Mouse (Mus musculus): ENCODE results near the gene Coq4.
"Not testable (repeated sequence)": the region's sequence is repeated elsewhere in the genome, so short reads cannot be mapped to it uniquely, and the experiment has no call there.

Gene Coq4

GRCm38 (mm10) chr2:29787104-29787917 lies at the start of gene Coq4:
Gene Coq4 (plus strand): TSS chr2:29787493.
- in situ Hi-C loops (cut with MboI; ENCODE audit: low sequenced_read_pairs) = no loop called here

GRCm38 (mm10) chr2:29738799-29739198 lies 48.5 kb upstream of the Coq4 start:
- in situ Hi-C loops (cut with MboI; ENCODE audit: low sequenced_read_pairs) = no loop called here

- in situ Hi-C loops (cut with MboI; ENCODE audit: low sequenced_read_pairs) = no loop called here
Measured at GRCm38 (mm10) chr2:29739368-29739767, 47.9 kb upstream of the Coq4 start.

GRCm38 (mm10) chr2:29741207-29741606 lies 46.1 kb upstream of the Coq4 start:
- in situ Hi-C loops (cut with MboI; ENCODE audit: low sequenced_read_pairs) = no loop called here

- in situ Hi-C loops (cut with MboI; ENCODE audit: low sequenced_read_pairs) = no loop called here
Measured at GRCm38 (mm10) chr2:29744256-29744655, 43.0 kb upstream of the Coq4 start.

DNA sequence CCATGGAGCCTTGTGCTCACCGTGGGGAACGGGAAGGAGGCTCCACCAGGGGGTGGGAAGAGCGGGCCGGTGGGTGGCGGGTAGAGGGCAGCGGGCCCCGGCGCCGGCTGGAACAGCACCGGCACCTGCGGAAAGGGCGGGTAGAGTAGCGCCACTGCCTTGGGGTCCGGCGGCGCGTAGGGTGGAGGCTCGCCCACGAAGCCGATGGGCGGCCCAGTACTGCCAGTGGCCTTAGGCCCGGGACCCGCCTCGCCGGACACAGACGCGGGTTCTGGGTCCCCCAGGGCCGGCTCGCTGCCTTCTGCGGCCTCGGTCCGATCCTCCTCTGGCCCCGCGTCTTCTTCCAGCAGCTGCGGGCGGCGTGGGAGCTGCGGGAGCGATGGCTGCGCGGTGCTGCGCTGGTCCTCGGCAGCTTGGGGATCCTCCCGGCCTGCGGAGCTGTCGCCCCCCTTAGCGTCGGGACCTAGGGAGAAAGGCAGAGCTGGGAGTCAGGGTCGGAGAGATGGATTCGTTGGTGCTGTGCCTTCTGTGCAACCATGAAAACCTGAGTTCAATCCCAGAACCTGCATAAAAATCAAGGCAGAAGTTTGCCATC lies 40.0 kb upstream of the Coq4 start:
- in situ Hi-C loops (cut with MboI; ENCODE audit: low sequenced_read_pairs) = no loop called here

- in situ Hi-C loops (cut with MboI; ENCODE audit: low sequenced_read_pairs) = no loop called here
Measured at GRCm38 (mm10) chr2:29747852-29748251, 39.4 kb upstream of the Coq4 start.

- in situ Hi-C loops (cut with MboI; ENCODE audit: low sequenced_read_pairs) = no loop called here
Measured at GRCm38 (mm10) chr2:29748499-29748898, 38.8 kb upstream of the Coq4 start.

DNA sequence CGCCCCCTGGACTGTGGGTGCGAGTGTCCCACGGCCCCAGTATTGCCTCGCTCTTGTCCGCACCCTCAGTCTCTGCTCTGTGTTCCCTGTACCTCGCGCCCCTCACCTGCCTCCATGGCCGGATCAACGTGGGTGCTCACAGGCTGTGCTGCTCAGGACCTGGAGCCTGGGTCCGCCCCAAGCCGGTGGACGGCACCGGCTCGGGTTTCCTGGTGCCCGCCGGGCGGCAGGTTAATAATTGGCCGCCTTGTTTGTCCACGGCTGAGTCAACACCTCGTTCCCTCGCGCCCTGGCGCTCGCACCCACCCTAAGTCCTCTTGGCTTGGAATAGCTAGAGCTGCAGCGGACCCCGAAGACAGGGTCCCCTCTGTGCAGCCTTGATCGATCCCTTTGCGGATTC lies 35.8 kb upstream of the Coq4 start, which contains the start of gene Gm13420:
TSS of gene Gm13420 (minus strand) at position 189 of the 400 bp plus-strand sequence.
- in situ Hi-C loops (cut with MboI; ENCODE audit: low sequenced_read_pairs) = no loop called here

DNA sequence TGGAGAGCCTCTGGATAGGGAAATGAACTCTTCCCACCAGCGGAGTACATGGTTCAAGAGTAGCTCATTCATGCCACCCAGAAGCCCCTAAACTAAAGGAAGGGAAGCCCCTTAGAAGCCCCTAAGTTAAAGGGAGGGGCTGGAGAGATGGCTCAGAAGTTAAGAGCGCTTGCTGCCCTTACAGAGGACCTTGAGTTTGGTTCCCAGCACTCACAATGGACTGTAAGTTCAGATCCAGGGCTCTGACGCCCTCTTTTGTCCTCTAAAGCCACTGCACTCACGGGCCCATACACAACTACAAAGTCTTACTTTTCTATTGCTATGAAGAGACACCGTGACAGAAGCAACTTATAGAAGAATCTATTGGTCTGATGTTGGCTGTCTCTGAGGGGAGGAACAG lies 34.9 kb upstream of the Coq4 start:
- in situ Hi-C loops (cut with MboI; ENCODE audit: low sequenced_read_pairs) = no loop called here

DNA sequence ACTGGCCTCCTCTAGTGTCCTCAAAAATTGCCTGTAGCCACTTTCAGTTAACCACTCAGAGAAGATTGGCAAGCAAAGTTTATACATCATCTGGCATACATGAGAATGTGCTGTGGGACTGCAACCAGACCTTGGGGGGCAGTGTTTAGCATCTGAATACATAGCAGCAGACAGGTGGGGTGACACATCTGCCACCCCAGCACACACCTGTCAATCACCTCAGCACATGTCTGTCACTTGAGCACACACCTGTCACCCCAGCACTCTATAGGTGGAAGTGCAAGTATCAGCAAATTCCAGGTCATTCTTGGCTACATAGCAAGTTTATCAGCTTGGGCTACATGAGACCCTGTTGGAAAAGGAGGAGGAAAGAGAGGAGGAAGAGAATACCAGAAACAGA lies 31.6 kb upstream of the Coq4 start:
- in situ Hi-C loops (cut with MboI; ENCODE audit: low sequenced_read_pairs) = no loop called here

- in situ Hi-C loops (cut with MboI; ENCODE audit: low sequenced_read_pairs) = no loop called here
Measured at GRCm38 (mm10) chr2:29764831-29765230, 22.5 kb upstream of the Coq4 start.

DNA sequence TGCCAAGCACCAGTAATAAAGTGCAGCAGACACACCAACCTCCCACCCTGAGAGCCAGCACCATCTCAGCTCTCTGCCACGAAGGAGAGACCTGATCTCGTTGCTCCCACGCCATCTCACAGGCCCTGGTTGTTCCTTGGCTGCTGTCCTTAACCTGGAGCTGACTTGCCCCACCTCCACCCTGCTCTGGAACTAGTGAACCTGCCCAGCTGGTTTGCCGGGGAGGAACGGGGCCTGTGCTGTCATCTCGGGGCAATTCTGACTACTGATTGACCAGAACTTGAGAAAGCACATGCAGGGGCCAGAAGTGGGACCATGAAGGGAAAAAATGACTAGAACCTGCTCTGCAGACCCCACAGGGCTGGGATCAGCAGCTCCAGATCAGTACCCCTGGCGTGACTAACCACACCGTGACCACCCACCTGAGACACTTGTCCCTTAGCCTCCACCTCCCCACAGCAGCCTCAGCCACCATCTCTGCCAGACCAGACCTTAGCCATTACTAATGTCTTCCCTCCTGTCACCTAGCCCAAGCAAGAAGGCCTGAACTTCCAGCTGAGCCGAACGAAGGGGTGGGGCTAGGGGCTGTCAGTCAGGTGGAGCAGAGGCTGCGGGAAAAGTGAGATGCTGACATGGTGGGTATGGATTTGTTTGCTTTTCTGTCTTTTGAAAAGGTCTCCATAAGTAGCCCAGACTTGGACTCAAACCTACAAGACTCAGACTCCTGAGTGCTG lies 19.1 kb upstream of the Coq4 start:
- in situ Hi-C loops (cut with MboI; ENCODE audit: low sequenced_read_pairs) = no loop called here

- in situ Hi-C loops (cut with MboI; ENCODE audit: low sequenced_read_pairs) = no loop called here
Measured at GRCm38 (mm10) chr2:29768901-29769300, 18.4 kb upstream of the Coq4 start.

- in situ Hi-C loops (cut with MboI; ENCODE audit: low sequenced_read_pairs) = no loop called here
Measured at GRCm38 (mm10) chr2:29770162-29770561, 17.1 kb upstream of the Coq4 start.

DNA sequence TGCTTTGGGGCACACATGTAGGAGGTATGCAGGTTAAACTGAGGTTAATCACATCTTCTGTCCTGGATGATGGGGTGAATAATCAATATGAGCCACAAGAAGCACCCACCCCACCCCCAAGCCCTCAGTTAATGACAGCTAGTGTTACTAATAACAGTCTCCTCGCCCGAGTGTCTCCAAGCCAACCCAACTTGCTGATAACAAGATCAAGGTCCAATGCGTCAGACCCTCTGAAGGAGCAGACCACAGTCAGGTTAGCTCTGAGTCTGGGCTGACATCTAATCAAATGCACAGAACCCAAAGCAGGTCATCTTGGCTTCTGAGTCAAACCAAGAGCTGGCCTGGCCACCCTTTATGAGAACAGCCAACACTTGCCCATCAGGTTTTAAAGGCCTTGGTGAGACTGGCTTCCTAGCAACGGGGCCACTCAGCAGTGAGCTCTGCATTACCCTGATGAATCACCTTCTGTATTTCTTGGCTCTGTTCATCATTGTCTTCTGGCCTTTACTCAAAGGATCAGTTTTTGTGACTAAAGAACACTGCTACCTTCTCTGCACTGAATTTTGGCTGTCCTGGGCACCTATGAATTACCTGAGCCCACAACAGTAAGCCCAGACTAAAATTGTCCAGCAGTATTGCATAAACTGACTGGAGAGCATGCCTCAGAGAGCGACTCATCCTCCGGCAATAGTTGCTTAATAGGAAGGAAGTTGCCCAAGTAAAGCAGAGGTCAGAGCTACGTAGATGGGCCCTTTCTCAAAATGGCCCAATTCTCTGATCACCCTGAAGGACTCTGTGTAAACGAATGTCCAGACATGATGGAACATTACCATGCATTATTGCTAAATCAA lies 15.5 kb upstream of the Coq4 start:
- in situ Hi-C loops (cut with MboI; ENCODE audit: low sequenced_read_pairs) = no loop called here

- in situ Hi-C loops (cut with MboI; ENCODE audit: low sequenced_read_pairs) = no loop called here
Measured at GRCm38 (mm10) chr2:29773323-29773722, 14.0 kb upstream of the Coq4 start.

- in situ Hi-C loops (cut with MboI; ENCODE audit: low sequenced_read_pairs) = not testable (repeated sequence)
Measured at GRCm38 (mm10) chr2:29781256-29781655, 6.0 kb upstream of the Coq4 start.

- in situ Hi-C loops (cut with MboI; ENCODE audit: low sequenced_read_pairs) = no loop called here
Measured at GRCm38 (mm10) chr2:29784290-29784689, 3.0 kb upstream of the Coq4 start.

- in situ Hi-C loops (cut with MboI; ENCODE audit: low sequenced_read_pairs) = no loop called here
Measured at GRCm38 (mm10) chr2:29787937-29788681, 816 bp downstream of the Coq4 start, which contains the start of gene Trub2. Gene Trub2 (minus strand): TSS chr2:29788502.
